Mouse (Mus musculus): ENCODE data around the gene Psors1c2. TPM values are rescaled to one million over a fixed set of nuclear protein-coding genes. Genes with fewer than 3 reads are reported as not detected.
"Not testable (repeated sequence)": the region's sequence is repeated elsewhere in the genome, so short reads cannot be mapped to it uniquely, and the experiment has no call there.

Psors1c2 gene
- total RNA-seq, 2 experiments from 2014 or later = 1.3 TPM

GRCm38 (mm10) chr17:35506881-35507280 is 26.1 kb upstream of the Psors1c2 start:
- Histone ChIP-seq H3K4me3 (no peak overlapping the region), H3K27ac (no peak overlapping the region)
- no peak for DNase-seq (ENCODE audit: extremely low spot score in 1 of 2, low spot score in 2 of 2)
- TF ChIP-seq CTCF (IDR thresholded peaks at IDR 0.05) = no peak
- intact Hi-C loops (cut with DNase I) = no loop called here

GRCm38 (mm10) chr17:35507556-35508260 is 25.3 kb upstream of the Psors1c2 start:
- Histone ChIP-seq H3K27ac (no peak overlapping the region), H3K4me3 (no peak overlapping the region)
- no peak for TF ChIP-seq CTCF (IDR thresholded peaks at IDR 0.05)
- intact Hi-C loops (cut with DNase I) = no loop called here
- DNase-seq (ENCODE audit: extremely low spot score in 1 of 2, low spot score in 2 of 2) = no peak

GRCm38 (mm10) chr17:35508279-35508678 is 24.7 kb upstream of the Psors1c2 start:
- H3K4me3 ChIP-seq; H3K27ac ChIP-seq; DNase-seq (ENCODE audit: extremely low spot score in 1 of 2, low spot score in 2 of 2); intact Hi-C loops (cut with DNase I): not testable (repeated sequence)

GRCm38 (mm10) chr17:35509284-35509683 is 23.7 kb upstream of the Psors1c2 start:
- Histone ChIP-seq H3K27ac (no peak overlapping the region), H3K4me3 (no peak overlapping the region)
- DNase-seq (ENCODE audit: extremely low spot score in 1 of 2, low spot score in 2 of 2) = no peak
- peak; percentile 22 for TF ChIP-seq CTCF (IDR thresholded peaks at IDR 0.05)
- intact Hi-C loops (cut with DNase I) = no loop called here

GRCm38 (mm10) chr17:35512916-35513626 is 19.9 kb upstream of the Psors1c2 start:
- no peak overlapping the region for H3K4me3 ChIP-seq
- TF ChIP-seq CTCF (IDR thresholded peaks at IDR 0.05) = peak; percentile 57
- intact Hi-C loops (cut with DNase I) = no loop called here
- H3K27ac ChIP-seq = no peak overlapping the region
- DNase-seq (ENCODE audit: extremely low spot score in 1 of 2, low spot score in 2 of 2) = no peak

GRCm38 (mm10) chr17:35513886-35514285 is 19.1 kb upstream of the Psors1c2 start:
- peak; percentile 70 for TF ChIP-seq CTCF (IDR thresholded peaks at IDR 0.05)
- intact Hi-C loops (cut with DNase I) = no loop called here
- no peak overlapping the region for H3K27ac ChIP-seq

GRCm38 (mm10) chr17:35514756-35515155 is 18.2 kb upstream of the Psors1c2 start:
- TF ChIP-seq CTCF (IDR thresholded peaks at IDR 0.05) = no peak
- intact Hi-C loops (cut with DNase I) = no loop called here
- DNase-seq (ENCODE audit: extremely low spot score in 1 of 2, low spot score in 2 of 2) = no peak
- H3K27ac ChIP-seq = no peak overlapping the region
- H3K4me3 ChIP-seq = no peak overlapping the region

More at GRCm38 (mm10) chr17:35513886-35514285, 19.1 kb upstream of the Psors1c2 start:
- DNase-seq (ENCODE audit: extremely low spot score in 1 of 2, low spot score in 2 of 2) = peak; percentile 42 to 64
- no peak overlapping the region for H3K4me3 ChIP-seq

- DNase-seq (ENCODE audit: extremely low spot score in 1 of 2, low spot score in 2 of 2) = no peak
- intact Hi-C loops (cut with DNase I) = loop anchor here (2.0 kb wide), 1 partner anchor 19 kb away; no protein-coding TSS in a partner anchor
- no peak for TF ChIP-seq CTCF (IDR thresholded peaks at IDR 0.05)
- H3K4me3 ChIP-seq = peak overlapping the region; percentile 64
- H3K27ac ChIP-seq = no peak overlapping the region
These were observed 16.9 kb upstream of the Psors1c2 start for GRCm38 (mm10) chr17:35515911-35516640.

- no peak within 1 kb of the TSS for H3K27ac ChIP-seq
- no peak; the same call in 1 of the 2 replicates for TF ChIP-seq CTCF (IDR thresholded peaks at IDR 0.05)
- intact Hi-C loops (cut with DNase I) = loop anchor here (2.0 kb wide), 1 partner anchor 18 kb away; no protein-coding TSS in a partner anchor
These were observed 16.1 kb upstream of the Psors1c2 start, which contains the start of the genes Tcf19 and Cchcr1 for GRCm38 (mm10) chr17:35516652-35517500. Gene Tcf19 (minus strand): TSS chr17:35516824. Gene Cchcr1 (plus strand): TSS chr17:35517100.

GRCm38 (mm10) chr17:35517526-35517925 is 15.5 kb upstream of the Psors1c2 start:
- intact Hi-C loops (cut with DNase I) = loop anchor here (2.0 kb wide), 1 partner anchor 17 kb away; no protein-coding TSS in a partner anchor
- TF ChIP-seq CTCF (IDR thresholded peaks at IDR 0.05) = no peak

More at GRCm38 (mm10) chr17:35516652-35517500, 16.1 kb upstream of the Psors1c2 start, which contains the start of the genes Tcf19 and Cchcr1:
- peak; percentile 96 for DNase-seq (ENCODE audit: extremely low spot score in 1 of 2, low spot score in 2 of 2)
- peak within 1 kb of the TSS; percentile 64 for H3K4me3 ChIP-seq

GRCm38 (mm10) chr17:35524354-35524753 is 8.6 kb upstream of the Psors1c2 start:
- intact Hi-C loops (cut with DNase I) = no loop called here
- no peak for TF ChIP-seq CTCF (IDR thresholded peaks at IDR 0.05)
- Histone ChIP-seq H3K27ac (no peak overlapping the region), H3K4me3 (no peak overlapping the region)
- DNase-seq (ENCODE audit: extremely low spot score in 1 of 2, low spot score in 2 of 2) = no peak

More at GRCm38 (mm10) chr17:35517526-35517925, 15.5 kb upstream of the Psors1c2 start:
- H3K27ac ChIP-seq = no peak overlapping the region
- peak overlapping the region; percentile 64 for H3K4me3 ChIP-seq
- DNase-seq (ENCODE audit: extremely low spot score in 1 of 2, low spot score in 2 of 2) = no peak
